Mouse (Mus musculus): Measurements from ENCODE around the gene Olfr215. TPM values are rescaled to one million over a fixed set of nuclear protein-coding genes. Genes with fewer than 3 reads are reported as not detected.
A peak's percentile ranks its signal among the peaks of the same experiment; 100 is the strongest.
"Not testable (repeated sequence)": the region's sequence is repeated elsewhere in the genome, so short reads cannot be mapped to it uniquely, and the experiment has no call there.

Gene Olfr215
- polyA plus RNA-seq (2015; fragmentation: Nextera tagmentation; extraction: Ambion mirVana), result not detected in 2 replicates

DNA sequence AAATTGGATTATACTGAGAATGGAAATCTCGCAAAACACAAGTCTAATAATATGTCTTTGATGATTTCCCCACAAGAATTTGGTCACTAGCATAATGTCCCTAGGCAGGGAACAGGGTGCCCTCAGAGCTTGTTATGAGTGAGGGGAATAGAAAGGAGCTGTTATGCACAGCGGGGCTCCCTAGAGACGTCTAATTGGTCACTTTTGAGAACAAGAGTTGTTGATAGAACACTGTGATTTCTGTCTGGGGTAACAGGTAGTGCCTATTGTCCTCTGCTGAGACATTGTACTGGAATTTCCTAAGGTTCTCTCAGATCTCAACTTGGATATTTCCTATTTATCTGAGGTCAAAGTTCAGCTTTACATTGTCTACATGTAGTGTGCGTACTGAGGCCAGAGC lies at the start of gene Olfr215:
Gene Olfr215, minus strand, starts transcription at position 101 of the 400 bp plus-strand sequence.
- H3K9ac ChIP-seq (replicated peaks; ENCODE audit: low read depth), result no peak within 1 kb of the TSS
- ATAC-seq, result no peak
- H3K27me3 ChIP-seq (replicated peaks; ENCODE audit: insufficient read depth, low read length), result no peaks in the 10 kb centered on the region
- H3K27ac ChIP-seq (ENCODE audit: low read length), result no peak within 1 kb of the TSS
- no peaks in the 10 kb centered on the region for H3K36me3 ChIP-seq (ENCODE audit: insufficient read depth, low read length)
- DNase-seq (ENCODE audit: low spot score), result no peak
- H3K9me3 ChIP-seq (ENCODE audit: low read length), result no peaks in the 10 kb centered on the region
- no peak for TF ChIP-seq CTCF (IDR thresholded peaks at IDR 0.05)
- TF ChIP-seq EP300 (IDR thresholded peaks at IDR 0.05), result no peak
- no peak within 1 kb of the TSS for H3K4me3 ChIP-seq (ENCODE audit: low read depth, low read length)
- H3K4me2 ChIP-seq (replicated peaks; ENCODE audit: low read depth, low read length), result no peak within 1 kb of the TSS
- no peaks in the 10 kb centered on the region for H3K4me1 ChIP-seq (ENCODE audit: insufficient read depth, low read depth, low read length)
- 67% methylated on average over 4 of the region's 4 CpGs for WGBS

DNA sequence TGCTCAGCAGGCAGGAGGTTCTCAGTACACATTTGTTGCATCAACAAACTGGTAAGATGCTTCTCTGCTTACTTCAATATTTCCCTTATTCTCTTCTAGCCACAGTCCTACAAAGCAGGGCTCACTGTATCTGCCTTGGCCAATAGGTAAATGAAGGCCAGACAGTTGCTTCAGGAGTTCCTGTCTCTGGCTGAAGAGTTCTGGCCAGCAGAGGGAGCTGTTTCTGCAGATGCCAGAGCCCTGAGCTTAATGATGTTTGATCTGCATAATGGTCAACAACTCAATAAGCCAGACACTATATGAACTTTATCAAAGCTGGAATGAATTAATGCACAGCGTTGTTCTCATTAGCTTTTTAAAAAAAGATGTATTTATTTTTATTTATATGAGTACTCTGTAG lies 48.1 kb upstream of the Olfr215 start:
- DNase-seq (ENCODE audit: low spot score), result peak; percentile 77
- no peak overlapping the region for H3K4me2 ChIP-seq (replicated peaks; ENCODE audit: low read depth, low read length)
- WGBS, result 58% methylated on average over 1 of the region's 1 CpGs
- TF ChIP-seq EP300 (IDR thresholded peaks at IDR 0.05) (peak; percentile 20; the same call in 1 of the 2 replicates), CTCF (IDR thresholded peaks at IDR 0.05) (peak; percentile 92)
- no peaks in the 10 kb centered on the region for H3K27me3 ChIP-seq (replicated peaks; ENCODE audit: insufficient read depth, low read length)
- H3K9me3 ChIP-seq (ENCODE audit: low read length), result no peaks in the 10 kb centered on the region
- no peak overlapping the region for H3K27ac ChIP-seq (ENCODE audit: low read length)
- H3K9ac ChIP-seq (replicated peaks; ENCODE audit: low read depth), result no peak overlapping the region
- no peak overlapping the region for H3K4me3 ChIP-seq (ENCODE audit: low read depth, low read length)
- H3K36me3 ChIP-seq (ENCODE audit: insufficient read depth, low read length), result no peaks in the 10 kb centered on the region
- peaks cover 19% of the 10 kb centered on the region; the same call in 1 of the 2 replicates for H3K4me1 ChIP-seq (ENCODE audit: insufficient read depth, low read depth, low read length)
- ATAC-seq, result no peak

DNA sequence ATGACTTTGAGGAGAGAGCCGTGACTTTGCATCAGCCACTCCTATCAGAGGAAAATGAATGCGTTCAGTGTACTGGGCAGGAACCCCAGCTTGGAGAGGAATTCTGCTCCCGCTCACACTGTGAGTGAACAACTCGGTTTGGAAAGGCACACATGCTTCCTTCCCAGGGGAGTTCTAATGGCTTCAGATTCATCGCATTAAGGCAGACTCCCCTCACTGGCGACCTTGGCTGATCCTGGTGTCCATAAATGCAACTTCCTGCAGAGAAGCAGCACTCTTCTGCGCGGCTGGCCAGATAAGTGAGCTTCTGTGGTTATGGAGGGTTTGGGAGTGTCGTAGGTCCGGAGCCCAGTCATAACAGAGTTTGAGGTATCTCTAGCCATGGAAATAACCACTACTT lies 45.8 kb upstream of the Olfr215 start:
- no peaks in the 10 kb centered on the region for H3K36me3 ChIP-seq (ENCODE audit: insufficient read depth, low read length)
- H3K4me3 ChIP-seq (ENCODE audit: low read depth, low read length), result no peak overlapping the region
- H3K27me3 ChIP-seq (replicated peaks; ENCODE audit: insufficient read depth, low read length), result no peaks in the 10 kb centered on the region
- DNase-seq (ENCODE audit: low spot score) (no peak), ATAC-seq (no peak)
- H3K9me3 ChIP-seq (ENCODE audit: low read length), result no peaks in the 10 kb centered on the region
- TF ChIP-seq CTCF (IDR thresholded peaks at IDR 0.05) (no peak), EP300 (IDR thresholded peaks at IDR 0.05) (no peak)
- no peak overlapping the region for H3K9ac ChIP-seq (replicated peaks; ENCODE audit: low read depth)
- no peak overlapping the region for H3K4me2 ChIP-seq (replicated peaks; ENCODE audit: low read depth, low read length)
- WGBS, result 83% methylated on average over 10 of the region's 10 CpGs
- H3K27ac ChIP-seq (ENCODE audit: low read length), result no peak overlapping the region
- peaks cover 5% of the 10 kb centered on the region; the same call in 1 of the 2 replicates for H3K4me1 ChIP-seq (ENCODE audit: insufficient read depth, low read depth, low read length)

- H3K9ac ChIP-seq (replicated peaks; ENCODE audit: low read depth), result peak within 1 kb of the TSS; percentile 93
- peak within 1 kb of the TSS; percentile 81 for H3K27ac ChIP-seq (ENCODE audit: low read length)
- no peaks in the 10 kb centered on the region for H3K27me3 ChIP-seq (replicated peaks; ENCODE audit: insufficient read depth, low read length)
- H3K4me1 ChIP-seq (ENCODE audit: insufficient read depth, low read depth, low read length), result no peaks in the 10 kb centered on the region
- TF ChIP-seq CTCF (IDR thresholded peaks at IDR 0.05), result no peak
- no peak for TF ChIP-seq EP300 (IDR thresholded peaks at IDR 0.05)
- H3K36me3 ChIP-seq (ENCODE audit: insufficient read depth, low read length), result no peaks in the 10 kb centered on the region
- H3K4me3 ChIP-seq (ENCODE audit: low read depth, low read length), result peak within 1 kb of the TSS; percentile 70
- H3K9me3 ChIP-seq (ENCODE audit: low read length), result no peaks in the 10 kb centered on the region
- DNase-seq (ENCODE audit: low spot score) (peak; percentile 77), ATAC-seq (peak; percentile 94)
- H3K4me2 ChIP-seq (replicated peaks; ENCODE audit: low read depth, low read length), result peak within 1 kb of the TSS; percentile 79
- 0% methylated on average over 41 of the region's 56 CpGs for WGBS
Measured at GRCm38 (mm10) chr6:116628539-116629171, 44.7 kb upstream of the Olfr215 start, which contains the start of gene Zfp422. Gene Zfp422, minus strand, starts transcription at chr6:116628999.

DNA sequence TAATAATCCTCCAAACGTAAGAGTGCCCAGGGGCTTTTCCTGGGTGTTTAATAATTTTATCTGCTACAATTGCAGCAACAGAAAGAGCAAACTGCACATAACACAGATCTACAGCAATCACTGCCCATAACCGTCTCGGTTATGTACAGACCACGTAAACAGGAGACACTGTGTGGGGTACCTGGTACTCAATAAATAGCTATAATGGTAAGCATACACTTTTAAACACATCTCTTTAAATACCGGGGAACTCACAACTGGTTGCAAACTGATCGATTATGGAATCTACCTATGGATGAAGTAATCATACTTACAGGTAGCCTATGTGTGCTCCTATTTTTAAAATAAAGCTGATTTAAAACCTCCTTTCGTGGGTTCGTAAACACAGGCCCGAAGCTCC lies 44.1 kb upstream of the Olfr215 start:
- Histone ChIP-seq H3K4me3 (ENCODE audit: low read depth, low read length) (peak overlapping the region; percentile 70), H3K4me1 (ENCODE audit: insufficient read depth, low read depth, low read length) (no peaks in the 10 kb centered on the region), H3K9ac (replicated peaks; ENCODE audit: low read depth) (peak overlapping the region; percentile 93), H3K4me2 (replicated peaks; ENCODE audit: low read depth, low read length) (peak overlapping the region; percentile 79), H3K27me3 (replicated peaks; ENCODE audit: insufficient read depth, low read length) (no peaks in the 10 kb centered on the region), H3K9me3 (ENCODE audit: low read length) (no peaks in the 10 kb centered on the region), H3K27ac (ENCODE audit: low read length) (peak overlapping the region; percentile 81), H3K36me3 (ENCODE audit: insufficient read depth, low read length) (no peaks in the 10 kb centered on the region)
- DNase-seq (ENCODE audit: low spot score) (no peak), ATAC-seq (no peak)
- WGBS, result 8% methylated on average over 9 of the region's 9 CpGs
- TF ChIP-seq CTCF (IDR thresholded peaks at IDR 0.05) (no peak), EP300 (IDR thresholded peaks at IDR 0.05) (no peak)

GRCm38 (mm10) chr6:116626417-116626816 lies 42.4 kb upstream of the Olfr215 start:
- H3K36me3 ChIP-seq (ENCODE audit: insufficient read depth, low read length); DNase-seq (ENCODE audit: low spot score): not testable (repeated sequence)

More at GRCm38 (mm10) chr6:116626417-116626816, 42.4 kb upstream of the Olfr215 start:
- not testable (repeated sequence) for H3K4me1 ChIP-seq (ENCODE audit: insufficient read depth, low read depth, low read length); H3K4me3 ChIP-seq (ENCODE audit: low read depth, low read length); H3K9me3 ChIP-seq (ENCODE audit: low read length); H3K27me3 ChIP-seq (replicated peaks; ENCODE audit: insufficient read depth, low read length); H3K9ac ChIP-seq (replicated peaks; ENCODE audit: low read depth); ATAC-seq; H3K4me2 ChIP-seq (replicated peaks; ENCODE audit: low read depth, low read length); H3K27ac ChIP-seq (ENCODE audit: low read length)
- WGBS, result 93% methylated on average over 9 of the region's 9 CpGs

Data from lung, postnatal 0 days (tissue).